Mouse (Mus musculus): ENCODE measurements around the gene Tnnt3. TPM values are rescaled to one million over a fixed set of nuclear protein-coding genes. Genes with fewer than 3 reads are reported as not detected.

Tnnt3 gene
- polyA plus RNA-seq, 1 experiment: 2.7 TPM

DNA sequence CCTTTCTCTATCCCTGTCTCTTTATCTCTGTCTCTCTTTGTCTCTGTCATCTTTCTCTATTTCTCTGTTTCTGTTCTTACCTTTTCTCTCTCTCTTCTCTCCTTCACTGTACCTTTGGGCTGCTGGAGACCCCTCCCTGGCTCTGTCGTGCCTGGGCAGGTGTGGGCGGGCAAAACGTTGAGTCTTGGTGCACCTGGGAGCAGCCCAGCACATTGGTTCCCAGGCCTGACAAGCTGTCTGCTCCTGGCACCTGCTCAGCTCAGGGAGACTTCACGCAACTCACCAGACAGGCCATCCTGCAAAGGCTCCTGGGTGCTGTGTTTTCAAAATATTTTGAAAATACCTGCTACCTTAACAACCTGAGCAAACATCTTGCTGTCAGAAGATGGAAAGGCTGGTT lies 4.6 kb downstream of the Tnnt3 start:
- TF ChIP-seq POLR2A (IDR thresholded peaks at IDR 0.05; ENCODE audit: insufficient read depth, low read length) (no peak), EP300 (IDR thresholded peaks at IDR 0.05; ENCODE audit: insufficient read depth, low read depth, low read length) (no peak), CTCF (IDR thresholded peaks at IDR 0.05; ENCODE audit: low read depth, low read length) (no peak)
- Histone ChIP-seq H3K4me3 (ENCODE audit: low read depth, low read length) (no peak overlapping the region), H3K9ac (ENCODE audit: low read depth, poor library complexity, severe bottlenecking) (no peak overlapping the region), H3K4me1 (ENCODE audit: control insufficient read depth, insufficient read depth, low read length) (peaks cover 2% of the 10 kb centered on the region), H3K9me3 (replicated peaks; ENCODE audit: control insufficient read depth, insufficient read depth, low read length, poor library complexity, severe bottlenecking) (no peaks in the 10 kb centered on the region), H3K27me3 (ENCODE audit: control insufficient read depth, insufficient read depth, low read length, poor library complexity, severe bottlenecking) (no peaks in the 10 kb centered on the region), H3K27ac (ENCODE audit: insufficient read depth, low read length) (no peak overlapping the region), H3K36me3 (ENCODE audit: control insufficient read depth, insufficient read depth, low read length, poor library complexity, severe bottlenecking) (no peaks in the 10 kb centered on the region)

DNA sequence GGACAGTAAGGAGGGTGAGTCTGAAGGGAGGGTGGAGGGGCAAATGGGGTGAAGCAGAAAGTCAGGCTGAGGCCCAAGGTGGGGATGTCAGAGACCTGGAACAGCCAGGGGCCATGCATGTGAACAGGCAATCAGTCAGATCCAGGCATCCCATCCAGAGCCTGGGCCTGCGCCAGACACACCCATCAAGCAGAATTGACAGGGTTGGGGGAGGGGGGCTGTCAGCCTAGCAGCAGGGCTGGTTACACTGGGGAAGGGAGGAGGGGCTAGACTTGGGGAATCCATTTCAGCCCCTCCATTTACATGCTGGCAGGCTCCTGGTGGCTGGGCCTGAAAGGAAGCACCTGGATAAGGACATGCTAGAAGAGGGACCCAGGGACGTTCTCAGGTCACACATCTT lies 7.3 kb downstream of the Tnnt3 start:
- Histone ChIP-seq H3K36me3 (ENCODE audit: control insufficient read depth, insufficient read depth, low read length, poor library complexity, severe bottlenecking) (no peaks in the 10 kb centered on the region), H3K9me3 (replicated peaks; ENCODE audit: control insufficient read depth, insufficient read depth, low read length, poor library complexity, severe bottlenecking) (no peaks in the 10 kb centered on the region), H3K9ac (ENCODE audit: low read depth, poor library complexity, severe bottlenecking) (no peak overlapping the region), H3K4me3 (ENCODE audit: low read depth, low read length) (no peak overlapping the region), H3K4me1 (ENCODE audit: control insufficient read depth, insufficient read depth, low read length) (peaks cover 2% of the 10 kb centered on the region), H3K27me3 (ENCODE audit: control insufficient read depth, insufficient read depth, low read length, poor library complexity, severe bottlenecking) (no peaks in the 10 kb centered on the region), H3K27ac (ENCODE audit: insufficient read depth, low read length) (no peak overlapping the region)
- TF ChIP-seq CTCF (IDR thresholded peaks at IDR 0.05; ENCODE audit: low read depth, low read length) (no peak), EP300 (IDR thresholded peaks at IDR 0.05; ENCODE audit: insufficient read depth, low read depth, low read length) (0 out of 2 replicates have a peak, but pooled peaks have one; percentile 43), POLR2A (IDR thresholded peaks at IDR 0.05; ENCODE audit: insufficient read depth, low read length) (no peak)

DNA sequence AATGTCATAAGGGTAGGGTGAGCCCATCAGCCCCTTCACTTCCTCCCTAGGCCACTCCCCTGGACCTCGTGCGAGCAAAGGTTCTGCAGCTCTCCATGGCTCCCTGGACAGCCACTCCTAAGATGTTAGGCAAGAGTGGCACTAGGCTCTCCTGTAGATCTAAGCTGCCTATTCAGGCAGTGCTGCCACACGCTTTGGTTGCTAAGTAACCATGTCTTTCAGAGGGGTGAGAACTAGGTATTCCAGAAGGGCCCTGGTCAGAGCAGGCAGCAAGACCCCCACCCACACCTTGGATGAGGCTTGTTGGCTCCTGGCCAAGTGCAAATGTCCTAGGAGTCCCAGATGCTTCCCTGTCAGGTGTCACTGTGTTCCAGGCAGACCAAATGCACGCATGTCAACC lies 7.9 kb downstream of the Tnnt3 start:
- H3K9ac ChIP-seq (ENCODE audit: low read depth, poor library complexity, severe bottlenecking): no peak overlapping the region
- peaks cover 2% of the 10 kb centered on the region for H3K4me1 ChIP-seq (ENCODE audit: control insufficient read depth, insufficient read depth, low read length)
- no peaks in the 10 kb centered on the region for H3K36me3 ChIP-seq (ENCODE audit: control insufficient read depth, insufficient read depth, low read length, poor library complexity, severe bottlenecking)
- H3K27me3 ChIP-seq (ENCODE audit: control insufficient read depth, insufficient read depth, low read length, poor library complexity, severe bottlenecking): no peaks in the 10 kb centered on the region
- H3K9me3 ChIP-seq (replicated peaks; ENCODE audit: control insufficient read depth, insufficient read depth, low read length, poor library complexity, severe bottlenecking): no peaks in the 10 kb centered on the region
- TF ChIP-seq POLR2A (IDR thresholded peaks at IDR 0.05; ENCODE audit: insufficient read depth, low read length) (no peak), CTCF (IDR thresholded peaks at IDR 0.05; ENCODE audit: low read depth, low read length) (no peak), EP300 (IDR thresholded peaks at IDR 0.05; ENCODE audit: insufficient read depth, low read depth, low read length) (no peak)
- no peak overlapping the region for H3K4me3 ChIP-seq (ENCODE audit: low read depth, low read length)
- H3K27ac ChIP-seq (ENCODE audit: insufficient read depth, low read length): no peak overlapping the region

DNA sequence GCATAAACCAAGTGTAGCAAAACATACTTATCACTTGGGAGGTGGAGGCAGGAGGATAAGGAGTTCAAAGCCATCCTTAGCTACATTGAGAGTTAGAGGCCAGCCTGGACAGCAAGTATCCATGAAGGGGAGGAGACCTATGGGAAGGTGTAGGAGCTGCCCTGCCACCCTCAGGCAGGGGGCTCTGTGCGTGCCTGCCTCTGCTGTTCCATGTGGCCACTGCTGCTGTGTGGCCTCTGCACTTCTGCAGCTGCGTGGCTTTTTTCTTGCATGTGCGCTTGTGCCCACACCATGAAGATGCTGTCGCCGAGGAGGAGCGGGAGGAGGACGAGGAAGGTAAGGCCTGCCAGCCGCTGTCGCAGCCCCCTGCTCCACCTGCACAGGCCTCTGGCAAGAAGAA lies 8.8 kb downstream of the Tnnt3 start:
- TF ChIP-seq CTCF (IDR thresholded peaks at IDR 0.05; ENCODE audit: low read depth, low read length) (no peak), EP300 (IDR thresholded peaks at IDR 0.05; ENCODE audit: insufficient read depth, low read depth, low read length) (no peak), POLR2A (IDR thresholded peaks at IDR 0.05; ENCODE audit: insufficient read depth, low read length) (no peak)
- Histone ChIP-seq H3K4me3 (ENCODE audit: low read depth, low read length) (no peak overlapping the region), H3K27me3 (ENCODE audit: control insufficient read depth, insufficient read depth, low read length, poor library complexity, severe bottlenecking) (no peaks in the 10 kb centered on the region), H3K27ac (ENCODE audit: insufficient read depth, low read length) (no peak overlapping the region), H3K36me3 (ENCODE audit: control insufficient read depth, insufficient read depth, low read length, poor library complexity, severe bottlenecking) (no peaks in the 10 kb centered on the region), H3K9ac (ENCODE audit: low read depth, poor library complexity, severe bottlenecking) (no peak overlapping the region), H3K9me3 (replicated peaks; ENCODE audit: control insufficient read depth, insufficient read depth, low read length, poor library complexity, severe bottlenecking) (no peaks in the 10 kb centered on the region), H3K4me1 (ENCODE audit: control insufficient read depth, insufficient read depth, low read length) (peaks cover 2% of the 10 kb centered on the region)

DNA sequence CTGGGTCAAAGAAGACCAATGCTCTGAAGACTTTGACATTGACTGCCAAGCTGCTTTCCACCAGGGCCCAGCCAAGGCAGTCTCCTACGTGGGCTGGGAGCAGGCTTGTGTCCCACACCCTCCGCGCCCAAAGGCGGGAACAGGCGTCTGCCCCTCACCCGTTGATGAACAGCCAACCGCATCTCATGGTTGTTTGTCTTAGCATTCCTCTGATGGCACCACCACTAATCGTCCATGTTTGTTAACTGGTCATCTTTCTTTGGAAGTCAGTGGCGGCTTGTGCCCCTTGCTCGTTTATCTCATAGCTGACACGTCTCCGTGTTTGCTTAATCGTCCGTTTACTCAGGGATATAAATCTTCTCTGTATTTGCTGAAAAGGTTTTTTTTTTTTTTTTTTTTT lies 10.9 kb downstream of the Tnnt3 start:
- no peak overlapping the region for H3K27ac ChIP-seq (ENCODE audit: insufficient read depth, low read length)
- peaks cover 2% of the 10 kb centered on the region for H3K4me1 ChIP-seq (ENCODE audit: control insufficient read depth, insufficient read depth, low read length)
- H3K9ac ChIP-seq (ENCODE audit: low read depth, poor library complexity, severe bottlenecking): no peak overlapping the region
- H3K36me3 ChIP-seq (ENCODE audit: control insufficient read depth, insufficient read depth, low read length, poor library complexity, severe bottlenecking): no peaks in the 10 kb centered on the region
- TF ChIP-seq EP300 (IDR thresholded peaks at IDR 0.05; ENCODE audit: insufficient read depth, low read depth, low read length) (no peak), POLR2A (IDR thresholded peaks at IDR 0.05; ENCODE audit: insufficient read depth, low read length) (no peak), CTCF (IDR thresholded peaks at IDR 0.05; ENCODE audit: low read depth, low read length) (no peak)
- H3K4me3 ChIP-seq (ENCODE audit: low read depth, low read length): no peak overlapping the region
- H3K27me3 ChIP-seq (ENCODE audit: control insufficient read depth, insufficient read depth, low read length, poor library complexity, severe bottlenecking): no peaks in the 10 kb centered on the region
- no peaks in the 10 kb centered on the region for H3K9me3 ChIP-seq (replicated peaks; ENCODE audit: control insufficient read depth, insufficient read depth, low read length, poor library complexity, severe bottlenecking)

DNA sequence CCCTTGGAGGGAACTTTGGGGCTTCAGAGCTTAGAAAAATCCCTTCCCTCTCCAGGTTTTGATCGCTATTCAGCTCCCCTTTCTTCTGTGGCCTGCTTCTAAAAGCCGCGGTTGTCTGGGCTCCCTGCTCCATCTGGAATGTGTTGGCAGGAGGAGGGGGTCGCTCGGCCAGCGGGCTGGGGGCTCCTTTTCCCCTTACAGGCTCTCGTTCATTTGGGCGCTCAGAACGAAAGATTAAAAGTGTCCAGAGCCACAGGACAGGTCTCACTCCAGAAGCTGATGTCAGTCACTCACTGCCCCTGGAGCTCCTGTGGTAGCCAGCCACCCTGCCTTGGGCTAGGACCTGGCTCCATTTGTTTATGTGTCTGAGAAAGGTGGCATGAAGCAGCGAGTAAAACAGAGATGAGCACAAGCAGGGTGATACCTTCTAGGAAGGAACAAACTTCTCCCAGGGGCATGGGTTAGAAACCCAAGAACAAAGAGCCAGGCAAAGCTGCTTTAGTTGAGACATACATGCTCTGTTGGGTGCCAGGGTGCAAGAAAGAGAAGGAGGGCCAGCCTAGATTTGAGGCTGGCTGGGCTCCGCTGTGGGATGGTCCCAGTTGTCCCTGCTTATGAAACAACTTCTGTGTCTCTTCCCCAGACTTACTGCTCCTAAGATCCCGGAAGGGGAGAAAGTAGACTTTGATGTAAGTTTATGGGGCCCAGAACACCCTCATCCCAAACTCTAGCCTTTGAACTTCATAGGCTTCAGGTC lies 11.6 kb downstream of the Tnnt3 start:
- Histone ChIP-seq H3K27me3 (ENCODE audit: control insufficient read depth, insufficient read depth, low read length, poor library complexity, severe bottlenecking) (no peaks in the 10 kb centered on the region), H3K36me3 (ENCODE audit: control insufficient read depth, insufficient read depth, low read length, poor library complexity, severe bottlenecking) (no peaks in the 10 kb centered on the region), H3K9ac (ENCODE audit: low read depth, poor library complexity, severe bottlenecking) (no peak overlapping the region), H3K4me3 (ENCODE audit: low read depth, low read length) (no peak overlapping the region), H3K27ac (ENCODE audit: insufficient read depth, low read length) (no peak overlapping the region), H3K4me1 (ENCODE audit: control insufficient read depth, insufficient read depth, low read length) (peaks cover 2% of the 10 kb centered on the region), H3K9me3 (replicated peaks; ENCODE audit: control insufficient read depth, insufficient read depth, low read length, poor library complexity, severe bottlenecking) (no peaks in the 10 kb centered on the region)
- no peak for TF ChIP-seq EP300 (IDR thresholded peaks at IDR 0.05; ENCODE audit: insufficient read depth, low read depth, low read length)
- TF ChIP-seq POLR2A (IDR thresholded peaks at IDR 0.05; ENCODE audit: insufficient read depth, low read length): no peak
- no peak for TF ChIP-seq CTCF (IDR thresholded peaks at IDR 0.05; ENCODE audit: low read depth, low read length)
